Mouse (Mus musculus): ENCODE data around the gene Ackr4.

Gene Ackr4

GRCm38 (mm10) chr9:104043676-104044075 is 83.1 kb downstream of the Ackr4 start:
- no peak for DNase-seq (ENCODE audit: low read depth, low spot score)

GRCm38 (mm10) chr9:104040362-104040761 is 86.4 kb downstream of the Ackr4 start, which contains the start of gene Gm28305:
Gene Gm28305, plus strand, starts transcription at chr9:104040662.
- DNase-seq (ENCODE audit: low read depth, low spot score), result no peak

DNA sequence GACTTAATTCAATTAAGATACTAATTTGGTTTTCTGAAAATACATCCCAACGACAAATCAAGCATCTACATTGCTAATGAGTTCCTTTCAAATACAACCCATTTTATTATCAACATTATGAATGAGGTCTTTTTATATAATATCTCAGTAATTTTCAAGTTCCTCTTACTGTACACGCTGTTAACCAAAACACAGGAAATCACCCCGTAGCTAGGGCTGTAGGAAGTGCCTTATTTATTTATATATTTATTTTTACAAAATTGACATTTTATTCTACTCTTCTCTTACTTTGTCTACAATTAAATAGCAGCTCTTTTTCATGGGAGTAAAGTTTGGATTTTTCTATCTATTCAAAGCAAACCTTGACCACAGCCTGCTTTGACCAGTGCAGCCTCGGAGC is 87.0 kb downstream of the Ackr4 start:
- no peak for DNase-seq (ENCODE audit: low read depth, low spot score)

DNA sequence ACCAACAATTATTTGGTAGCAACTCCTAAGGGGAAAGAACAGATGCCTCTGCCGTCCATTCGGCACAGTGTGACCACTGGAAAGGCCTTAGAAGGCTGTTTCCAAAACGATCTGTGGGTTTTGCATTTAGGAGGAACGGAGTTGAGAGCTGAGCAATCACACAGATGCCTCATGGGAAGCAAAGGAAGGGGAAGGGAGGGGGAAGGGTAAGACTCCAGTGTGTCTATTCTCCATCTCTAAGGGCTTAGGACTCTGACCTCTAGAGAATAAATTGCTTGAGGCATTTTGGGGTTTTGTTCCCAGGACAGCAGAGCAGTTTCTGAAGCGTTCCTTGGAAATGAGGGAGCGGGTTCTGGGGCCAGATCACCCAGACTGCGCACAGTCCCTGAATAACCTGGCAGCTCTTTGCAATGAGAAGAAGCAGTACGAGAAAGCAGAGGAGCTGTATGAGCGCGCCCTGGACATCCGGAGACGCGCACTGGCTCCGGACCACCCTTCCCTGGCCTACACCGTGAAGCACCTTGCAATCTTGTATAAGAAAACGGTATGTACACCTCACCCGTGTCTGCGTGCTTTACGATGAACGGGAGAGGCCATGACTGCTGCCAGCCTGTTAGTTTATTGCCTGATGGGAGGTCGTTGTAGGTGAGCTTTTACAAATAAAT is 87.6 kb downstream of the Ackr4 start:
- DNase-seq (ENCODE audit: low read depth, low spot score), result no peak

- DNase-seq (ENCODE audit: low read depth, low spot score), result no peak
These were observed 88.5 kb downstream of the Ackr4 start for GRCm38 (mm10) chr9:104038266-104038665.

DNA sequence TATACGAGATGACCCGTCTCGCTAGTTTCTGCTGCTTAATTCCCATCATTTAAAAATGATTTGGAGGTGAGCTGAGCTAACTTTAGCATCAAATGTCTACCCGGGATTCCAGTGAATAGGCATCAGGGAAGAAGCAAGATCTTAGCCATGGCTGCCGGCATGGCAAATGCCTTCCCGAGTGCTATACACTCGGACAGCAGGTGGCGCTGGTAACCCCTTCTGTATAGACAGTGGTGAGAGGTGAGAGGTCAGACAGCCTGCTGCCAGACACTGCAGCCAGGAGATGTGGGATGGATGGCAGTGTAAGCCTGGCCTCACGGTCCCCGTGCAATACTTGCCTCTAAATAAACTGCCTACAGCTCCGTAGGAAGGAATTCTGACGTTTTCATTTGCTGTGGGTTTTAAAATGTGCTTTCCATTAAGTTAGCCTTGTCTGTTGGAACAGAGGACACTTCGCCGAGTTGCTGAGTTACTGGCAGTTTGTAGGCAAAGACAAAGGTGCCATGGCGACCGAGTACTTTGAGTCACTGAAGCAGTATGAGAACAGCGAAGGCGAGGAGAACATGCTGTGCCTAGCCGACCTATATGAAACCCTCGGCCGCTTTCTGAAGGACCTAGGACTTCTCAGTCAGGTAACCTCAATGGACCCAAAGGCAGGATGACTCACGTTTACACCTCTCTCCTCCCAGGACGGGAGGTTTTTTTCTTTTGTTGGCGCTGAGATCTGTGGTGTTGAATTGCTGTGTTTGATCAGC is 91.3 kb downstream of the Ackr4 start:
- peak; percentile 63 for DNase-seq (ENCODE audit: low read depth, low spot score)

DNA sequence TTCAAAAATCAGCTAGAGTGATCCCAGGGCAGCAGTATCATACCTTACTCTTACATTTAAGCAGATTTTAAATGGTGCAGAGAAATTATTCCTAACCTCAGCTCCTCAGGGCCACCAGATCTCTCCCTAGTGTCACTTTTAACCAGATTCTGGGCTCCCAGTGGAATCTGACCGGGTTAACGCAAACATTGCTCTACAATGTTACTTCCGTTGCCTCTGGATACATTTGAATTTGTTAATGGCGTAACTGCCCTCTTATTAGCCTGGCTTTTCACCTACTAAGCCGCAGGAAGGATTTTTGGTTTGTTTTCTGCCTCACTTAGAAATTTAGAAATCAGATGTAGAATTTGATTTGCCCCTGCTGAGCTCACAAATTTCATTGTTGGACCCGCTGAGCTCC is 92.0 kb downstream of the Ackr4 start:
- no peak for DNase-seq (ENCODE audit: low read depth, low spot score)

DNA sequence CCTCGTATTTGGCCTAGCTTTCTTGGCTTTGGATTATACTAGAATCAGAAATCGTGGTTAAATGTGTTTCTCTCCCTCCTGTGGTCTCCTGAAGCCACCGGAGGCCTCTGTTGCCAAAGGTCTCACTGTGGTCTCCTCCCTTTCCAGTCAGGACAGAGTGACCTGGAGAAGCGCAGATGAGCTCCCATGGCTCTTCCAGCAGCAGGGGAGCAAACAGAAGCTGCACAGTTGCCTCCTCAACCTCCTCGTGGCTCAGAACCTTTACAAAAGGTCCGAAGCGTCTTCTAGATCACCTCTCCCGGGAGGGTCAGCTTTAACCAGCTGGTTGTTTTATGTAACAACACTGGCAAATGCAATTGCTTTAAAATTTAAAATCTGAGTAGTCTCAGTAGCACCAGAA is 92.5 kb downstream of the Ackr4 start:
- DNase-seq (ENCODE audit: low read depth, low spot score), result no peak

Data from CD4-positive helper T cell, adult 2 months (primary cell).